Mouse (Mus musculus) heart, embryonic 12.5 days (tissue): Measurements from ENCODE around the gene Ptges3. TPM values are rescaled to one million over a fixed set of nuclear protein-coding genes. Genes with fewer than 3 reads are reported as not detected.
"Not testable (repeated sequence)": the region's sequence is repeated elsewhere in the genome, so short reads cannot be mapped to it uniquely, and the experiment has no call there.

Experiments used
- ATAC-seq: fragments of 200-750 bp; cut with Nextera tagmentation; 2 replicates; pipeline ENCODE4 v1.8.0; 2017; ENCODE audit warnings: moderate TSS enrichment, moderate library complexity; ENCODE audit not compliant: insufficient number of reproducible peaks, low FRiP score
- H3K27ac ChIP-seq: fragments of 300-500 bp; sonication (generic); 2 replicates; pipeline ENCODE4 v1.5.1; 2016; ENCODE audit warnings: mild to moderate bottlenecking, moderate library complexity; ENCODE audit not compliant: poor library complexity, severe bottlenecking
- H3K27me3 ChIP-seq: fragments of 300-500 bp; sonication (generic); replicated peaks from 2 replicates; pipeline ENCODE4 v1.6.1; 2016; ENCODE audit warnings: mild to moderate bottlenecking, moderate library complexity
- H3K36me3 ChIP-seq: fragments of 300-500 bp; sonication (generic); 2 replicates; pipeline ENCODE4 v1.6.1; 2016; ENCODE audit warnings: mild to moderate bottlenecking, moderate library complexity
- H3K4me1 ChIP-seq: fragments of 300-500 bp; sonication (generic); replicated peaks from 2 replicates; pipeline ENCODE4 v1.6.1; 2016; ENCODE audit warnings: mild to moderate bottlenecking
- H3K4me2 ChIP-seq: fragments of 300-500 bp; sonication (generic); 2 replicates; pipeline ENCODE4 v1.6.1; 2016; ENCODE audit warnings: mild to moderate bottlenecking, moderate library complexity
- H3K4me3 ChIP-seq: fragments of 300-500 bp; sonication (generic); 2 replicates; pipeline ENCODE4 v1.5.1; 2016; ENCODE audit warnings: mild to moderate bottlenecking
- H3K9ac ChIP-seq: fragments of 300-500 bp; sonication (generic); 2 replicates; pipeline ENCODE4 v1.6.1; 2016; ENCODE audit warnings: mild to moderate bottlenecking, moderate library complexity
- H3K9me3 ChIP-seq: fragments of 300-500 bp; sonication (generic); replicated peaks from 2 replicates; pipeline ENCODE4 v1.6.1; 2016; ENCODE audit warnings: mild to moderate bottlenecking, moderate library complexity
- WGBS: fragments of 180-500 bp; shearing (Covaris S2); methylation state at CpG from one replicate; pipeline ENCODE4 v1.1.7; 2016; 5-methylcytosine and 5-hydroxymethylcytosine counted together
- polyA plus RNA-seq: library from polyadenylated mRNA; unstranded; fragments of >200 nt; fragmentation: Nextera tagmentation; extraction: Ambion mirVana; gene quantifications from 2 replicates; pipeline ENCODE4 v1.2.1, GENCODE M21; 2016

Ptges3 gene
- polyA plus RNA-seq, 1 experiment from 2014 or later, result 375 TPM

- peak within 1 kb of the TSS; percentile 96 for H3K4me2 ChIP-seq
- peak within 1 kb of the TSS; percentile 94 for H3K27ac ChIP-seq
- peak within 1 kb of the TSS; percentile 100 for H3K9ac ChIP-seq
- peak; percentile 97 for ATAC-seq
- H3K36me3 ChIP-seq, result peaks cover 39% of the 10 kb centered on the region
- peak within 1 kb of the TSS; percentile 90 for H3K4me3 ChIP-seq
- H3K4me1 ChIP-seq, result peaks cover 22% of the 10 kb centered on the region
- no peaks in the 10 kb centered on the region for H3K27me3 ChIP-seq
- under 1% methylated on average over 34 of the region's 34 CpGs for WGBS
- H3K9me3 ChIP-seq, result no peaks in the 10 kb centered on the region
These were observed 24.2 kb downstream of the Ptges3 start, which contains the start of gene Atp5b for GRCm38 (mm10) chr10:128082880-128083421. Gene Atp5b (plus strand): TSS chr10:128083273.

DNA sequence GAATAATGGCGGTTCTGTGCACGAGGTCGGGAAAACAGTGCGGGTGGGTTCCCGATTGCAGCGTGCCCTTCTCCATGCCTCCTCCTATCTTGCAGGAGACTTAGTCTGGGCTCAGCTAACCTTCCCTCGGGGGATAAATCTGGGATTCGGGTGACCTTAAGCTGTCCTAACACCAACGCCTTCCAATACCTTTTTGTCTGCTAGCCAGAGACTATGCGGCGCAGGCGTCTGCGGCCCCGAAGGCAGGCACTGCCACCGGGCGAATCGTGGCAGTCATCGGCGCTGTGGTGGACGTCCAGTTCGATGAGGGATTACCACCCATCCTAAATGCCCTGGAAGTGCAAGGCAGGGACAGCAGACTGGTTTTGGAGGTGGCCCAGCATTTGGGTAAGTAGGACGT lies 24.9 kb downstream of the Ptges3 start:
- under 1% methylated on average over 22 of the region's 22 CpGs for WGBS

GRCm38 (mm10) chr10:128084160-128084559 lies 25.4 kb downstream of the Ptges3 start:
- peak overlapping the region; percentile 100 for H3K9ac ChIP-seq
- peak overlapping the region; percentile 96 for H3K4me2 ChIP-seq
- WGBS, result 1% methylated on average over 3 of the region's 3 CpGs
- H3K9me3 ChIP-seq, result no peaks in the 10 kb centered on the region
- peak overlapping the region; percentile 94 for H3K27ac ChIP-seq
- H3K36me3 ChIP-seq, result peaks cover 51% of the 10 kb centered on the region
- peak overlapping the region; percentile 90 for H3K4me3 ChIP-seq
- no peak for ATAC-seq
- peaks cover 29% of the 10 kb centered on the region for H3K4me1 ChIP-seq
- H3K27me3 ChIP-seq, result no peaks in the 10 kb centered on the region

More for the DNA sequence above, 24.9 kb downstream of the Ptges3 start:
- peaks cover 46% of the 10 kb centered on the region for H3K36me3 ChIP-seq
- peak overlapping the region; percentile 96 for H3K4me2 ChIP-seq
- no peaks in the 10 kb centered on the region for H3K27me3 ChIP-seq
- no peak for ATAC-seq
- H3K4me3 ChIP-seq, result peak overlapping the region; percentile 90
- peak overlapping the region; percentile 94 for H3K27ac ChIP-seq
- H3K4me1 ChIP-seq, result peaks cover 25% of the 10 kb centered on the region
- H3K9me3 ChIP-seq, result no peaks in the 10 kb centered on the region
- H3K9ac ChIP-seq, result peak overlapping the region; percentile 100

DNA sequence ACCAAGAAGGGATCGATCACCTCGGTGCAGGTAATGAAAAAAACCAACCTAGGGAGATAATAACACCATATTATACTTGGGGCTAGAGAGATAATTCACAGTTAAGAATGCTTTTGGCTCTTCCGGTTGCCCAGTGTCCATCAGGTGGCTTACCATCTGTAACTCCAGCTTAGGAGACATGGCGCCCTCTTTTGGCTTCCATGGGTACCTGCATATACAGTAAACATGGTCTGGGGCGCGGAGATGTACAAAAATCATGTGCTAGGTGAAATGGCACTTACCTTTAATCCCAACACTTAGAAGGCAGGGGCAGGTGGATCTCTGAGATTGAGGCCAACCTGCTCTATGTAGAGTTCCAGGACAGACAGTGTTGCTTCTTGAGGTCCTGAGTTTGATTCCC lies 27.6 kb downstream of the Ptges3 start:
- Histone ChIP-seq H3K36me3 (peaks cover 61% of the 10 kb centered on the region), H3K4me3 (peak overlapping the region; percentile 7; the same call in 1 of the 2 replicates), H3K9me3 (no peaks in the 10 kb centered on the region), H3K4me1 (peaks cover 43% of the 10 kb centered on the region), H3K4me2 (peak overlapping the region; percentile 7; the same call in 1 of the 2 replicates), H3K9ac (0 out of 2 replicates have a peak overlapping the region, but pooled peaks have one; percentile 20), H3K27ac (no peak overlapping the region; the same call in 1 of the 2 replicates), H3K27me3 (no peaks in the 10 kb centered on the region)
- ATAC-seq, result no peak
- 77% methylated on average over 6 of the region's 6 CpGs for WGBS

DNA sequence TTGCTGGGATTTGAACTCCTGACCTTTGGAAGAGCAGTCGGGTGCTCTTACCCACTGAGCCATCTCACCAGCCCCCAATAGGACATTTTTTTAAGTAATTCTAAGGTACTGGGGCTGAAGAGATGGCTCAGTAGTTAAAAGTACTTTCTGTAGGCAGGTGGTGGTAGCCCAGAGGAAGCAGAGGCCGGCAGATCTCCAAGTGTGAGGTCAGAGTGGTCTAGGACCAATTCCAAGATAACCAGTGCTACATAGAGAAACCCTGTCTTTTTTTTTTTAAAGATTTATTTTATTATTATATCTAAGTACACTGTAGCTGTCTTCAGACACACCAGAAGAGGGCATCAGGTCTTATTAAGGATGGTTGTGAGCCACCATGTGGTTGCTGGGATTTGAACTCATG lies 28.5 kb downstream of the Ptges3 start:
- not testable (repeated sequence) for H3K9ac ChIP-seq, H3K4me3 ChIP-seq, H3K27me3 ChIP-seq, ATAC-seq, H3K4me2 ChIP-seq, H3K27ac ChIP-seq, H3K9me3 ChIP-seq
- Histone ChIP-seq H3K4me1 (peaks cover 48% of the 10 kb centered on the region), H3K36me3 (peaks cover 61% of the 10 kb centered on the region)
- 71% methylated on average over 2 of the region's 2 CpGs for WGBS

DNA sequence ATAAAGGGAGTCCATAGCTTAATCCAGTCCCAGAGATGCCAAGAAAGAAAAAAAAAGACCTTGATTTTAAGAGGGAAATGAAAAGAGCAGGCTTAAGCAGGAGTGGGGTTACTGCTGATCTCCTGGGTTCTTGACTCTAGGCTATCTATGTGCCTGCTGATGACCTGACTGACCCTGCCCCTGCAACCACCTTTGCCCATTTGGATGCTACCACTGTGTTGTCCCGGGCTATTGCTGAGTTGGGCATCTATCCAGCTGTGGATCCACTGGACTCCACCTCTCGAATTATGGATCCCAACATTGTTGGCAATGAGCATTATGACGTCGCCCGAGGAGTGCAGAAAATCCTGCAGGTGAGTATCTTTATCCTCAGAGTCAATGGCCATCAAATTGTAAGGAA lies 29.4 kb downstream of the Ptges3 start:
- 90% methylated on average over 5 of the region's 5 CpGs for WGBS
- no peaks in the 10 kb centered on the region for H3K27me3 ChIP-seq
- H3K4me1 ChIP-seq, result peaks cover 49% of the 10 kb centered on the region
- peaks cover 61% of the 10 kb centered on the region for H3K36me3 ChIP-seq
- H3K9me3 ChIP-seq, result no peaks in the 10 kb centered on the region
- H3K9ac ChIP-seq, result no peak overlapping the region
- no peak overlapping the region for H3K27ac ChIP-seq
- ATAC-seq, result no peak
- no peak overlapping the region for H3K4me3 ChIP-seq
- no peak overlapping the region for H3K4me2 ChIP-seq

GRCm38 (mm10) chr10:128089842-128090241 lies 31.1 kb downstream of the Ptges3 start:
- Histone ChIP-seq H3K4me1 (peaks cover 63% of the 10 kb centered on the region), H3K9me3 (no peaks in the 10 kb centered on the region), H3K36me3 (peaks cover 53% of the 10 kb centered on the region), H3K4me3 (no peak overlapping the region), H3K27ac (no peak overlapping the region), H3K4me2 (no peak overlapping the region), H3K27me3 (no peaks in the 10 kb centered on the region), H3K9ac (no peak overlapping the region)
- no peak for ATAC-seq
- 17% methylated on average over 5 of the region's 5 CpGs for WGBS

DNA sequence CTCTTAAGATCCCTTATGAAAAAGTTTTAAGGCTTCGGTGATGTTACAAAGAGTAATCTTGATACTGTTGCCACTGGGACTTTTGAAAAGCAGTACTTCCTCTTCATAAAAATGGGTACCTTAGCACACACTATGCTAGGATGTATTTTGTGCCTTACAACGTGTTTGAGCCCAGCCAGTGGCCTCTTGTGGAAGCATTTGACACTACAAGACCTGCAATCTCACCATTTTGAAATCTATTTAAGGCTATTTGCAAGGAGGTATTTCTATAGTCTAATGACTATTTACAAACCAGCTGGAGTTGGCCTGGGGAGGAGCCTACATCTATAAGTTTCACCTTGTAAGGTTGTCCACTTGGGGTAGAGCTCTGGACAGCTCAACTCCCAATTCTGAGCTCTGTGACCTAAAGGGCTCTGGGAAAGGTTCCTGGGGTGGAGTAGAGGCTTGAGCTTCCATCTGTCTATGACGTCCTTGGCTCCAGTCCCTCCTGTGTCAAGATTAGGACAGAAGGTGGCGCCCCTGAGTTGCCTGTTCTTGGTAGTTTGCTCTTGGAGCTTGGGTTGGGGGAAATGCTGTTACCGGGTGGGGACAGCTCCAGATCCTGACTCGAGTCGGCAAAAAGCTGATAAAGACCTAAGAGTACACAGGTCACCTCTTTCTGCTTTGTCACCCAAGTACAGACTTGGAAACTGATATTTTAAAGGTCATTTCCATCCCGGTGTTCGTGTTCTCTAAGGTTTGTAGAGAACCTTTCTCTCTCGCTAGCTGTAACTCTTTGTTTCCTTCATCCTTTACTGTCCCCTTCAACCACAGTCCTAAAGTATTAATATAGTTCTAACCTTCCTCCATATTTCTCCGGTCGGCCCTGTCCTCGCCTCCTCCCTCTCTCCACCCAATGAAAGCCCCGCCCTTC lies 32.2 kb downstream of the Ptges3 start:
- Histone ChIP-seq H3K4me2 (peak overlapping the region; percentile 97), H3K36me3 (peaks cover 42% of the 10 kb centered on the region), H3K27ac (peak overlapping the region; percentile 98), H3K27me3 (no peaks in the 10 kb centered on the region), H3K4me1 (peaks cover 61% of the 10 kb centered on the region), H3K9ac (peak overlapping the region; percentile 90), H3K9me3 (no peaks in the 10 kb centered on the region), H3K4me3 (peak overlapping the region; percentile 73)
- peak; percentile 80 for ATAC-seq
- 6% methylated on average over 14 of the region's 14 CpGs for WGBS

DNA sequence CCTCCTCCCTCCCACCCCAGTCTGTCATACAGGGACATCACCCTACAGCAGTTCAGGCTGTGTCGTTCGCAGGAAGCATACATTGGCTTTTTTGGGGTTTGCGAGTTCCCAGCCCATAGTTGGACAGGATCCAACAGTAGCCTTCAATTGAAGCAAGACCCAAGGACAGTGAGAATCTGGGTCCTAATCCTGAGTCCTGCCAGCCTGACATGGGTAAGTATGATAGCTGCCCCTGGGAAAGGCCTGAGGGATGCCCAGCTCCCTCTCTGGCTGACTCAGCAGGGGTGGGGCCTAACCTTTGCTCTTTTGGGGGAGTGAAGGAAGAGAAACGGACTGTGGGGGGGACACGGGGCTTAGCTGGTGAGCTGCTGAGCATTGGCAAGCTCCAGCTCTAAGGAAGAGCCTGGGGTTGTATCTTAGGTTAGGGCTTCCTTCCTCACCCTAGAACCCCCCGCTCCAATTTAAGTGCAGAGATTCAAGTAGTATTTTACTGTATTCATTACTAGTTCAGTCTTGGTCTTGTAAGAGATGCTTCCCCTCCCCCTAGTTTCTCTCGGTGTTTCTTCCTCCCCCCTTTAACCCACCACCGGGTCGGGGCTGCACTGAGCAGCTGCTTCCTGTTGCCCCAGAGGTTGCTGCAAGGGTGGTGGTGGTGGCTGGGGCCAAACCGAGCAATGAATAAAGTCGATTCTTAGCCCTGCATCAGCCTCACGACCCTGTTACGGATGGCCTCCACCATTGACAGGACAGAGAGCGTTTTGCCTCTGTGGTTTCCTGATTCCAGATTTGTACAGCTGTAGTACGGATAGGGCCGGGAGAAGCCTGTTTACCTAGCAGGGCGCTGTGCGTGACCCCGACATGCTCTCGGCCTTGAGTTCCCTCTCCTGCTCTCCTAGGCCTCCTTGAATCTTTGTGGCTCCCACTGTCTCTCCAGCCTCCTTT lies 33.1 kb downstream of the Ptges3 start, which contains the start of gene Baz2a:
Gene Baz2a, plus strand, starts transcription at position 14 of the 942 bp plus-strand sequence.
- peak within 1 kb of the TSS; percentile 73 for H3K4me3 ChIP-seq
- WGBS, result under 1% methylated on average over 20 of the region's 20 CpGs
- peak within 1 kb of the TSS; percentile 97 for H3K4me2 ChIP-seq
- no peaks in the 10 kb centered on the region for H3K9me3 ChIP-seq
- peak within 1 kb of the TSS; percentile 98 for H3K27ac ChIP-seq
- no peaks in the 10 kb centered on the region for H3K27me3 ChIP-seq
- ATAC-seq, result peak; percentile 52
- peak within 1 kb of the TSS; percentile 90 for H3K9ac ChIP-seq
- peaks cover 59% of the 10 kb centered on the region for H3K4me1 ChIP-seq
- H3K36me3 ChIP-seq, result peaks cover 33% of the 10 kb centered on the region
